Mouse (Mus musculus) liver, embryonic 12.5 days (tissue): ENCODE results near the gene Zfp775. TPM values are rescaled to one million over a fixed set of nuclear protein-coding genes. Genes with fewer than 3 reads are reported as not detected.
A peak's percentile ranks its signal among the peaks of the same experiment; 100 is the strongest.

ENCODE experiments used
- ATAC-seq: fragments of 200-750 bp; cut with Nextera tagmentation; 2 replicates; pipeline ENCODE4 v1.8.0; 2017; ENCODE audit warnings: moderate number of reproducible peaks, mild to moderate bottlenecking, moderate library complexity
- H3K27ac ChIP-seq: fragments of 300-500 bp; sonication (generic); 2 replicates; pipeline ENCODE4 v1.5.1; 2016; ENCODE audit warnings: mild to moderate bottlenecking
- H3K27me3 ChIP-seq: fragments of 300-500 bp; sonication (generic); replicated peaks from 2 replicates; pipeline ENCODE4 v1.6.1; 2016; ENCODE audit warnings: mild to moderate bottlenecking, moderate library complexity
- H3K36me3 ChIP-seq: fragments of 300-500 bp; sonication (generic); 2 replicates; pipeline ENCODE4 v1.6.1; 2016; ENCODE audit warnings: mild to moderate bottlenecking, moderate library complexity
- H3K4me1 ChIP-seq: fragments of 300-500 bp; sonication (generic); 2 replicates; pipeline ENCODE4 v1.6.1; 2016
- H3K4me2 ChIP-seq: fragments of 300-500 bp; sonication (generic); 2 replicates; pipeline ENCODE4 v1.6.1; 2016; ENCODE audit warnings: mild to moderate bottlenecking, moderate library complexity
- H3K4me3 ChIP-seq: fragments of 300-500 bp; sonication (generic); 2 replicates; pipeline ENCODE4 v1.5.1; 2016; ENCODE audit warnings: mild to moderate bottlenecking, moderate library complexity
- H3K9ac ChIP-seq: fragments of 300-500 bp; sonication (generic); 2 replicates; pipeline ENCODE4 v1.6.1; 2016; ENCODE audit warnings: mild to moderate bottlenecking, moderate library complexity
- H3K9me3 ChIP-seq: fragments of 300-500 bp; sonication (generic); replicated peaks from 2 replicates; pipeline ENCODE4 v1.6.1; 2016; ENCODE audit warnings: mild to moderate bottlenecking, moderate library complexity
- WGBS: fragments of 180-500 bp; shearing (Covaris S2); methylation state at CpG from one replicate; pipeline ENCODE4 v1.1.7; 2016; ENCODE audit not compliant: insufficient replicate concordance; 5-methylcytosine and 5-hydroxymethylcytosine counted together
- polyA plus RNA-seq: library from polyadenylated mRNA; unstranded; fragments of >200 nt; fragmentation: Nextera tagmentation; extraction: Ambion mirVana; gene quantifications from 2 replicates; pipeline ENCODE4 v1.2.1, GENCODE M21; 2016

Gene Zfp775
- polyA plus RNA-seq, 1 experiment from 2014 or later = 2.2 TPM

- H3K27ac ChIP-seq = no peak overlapping the region
- H3K4me2 ChIP-seq = no peak overlapping the region
- H3K9me3 ChIP-seq = no peaks in the 10 kb centered on the region
- H3K27me3 ChIP-seq = peaks cover 17% of the 10 kb centered on the region
- no peak overlapping the region for H3K9ac ChIP-seq
- 30% methylated on average over 2 of the region's 2 CpGs for WGBS
- H3K4me1 ChIP-seq = no peaks in the 10 kb centered on the region
- H3K36me3 ChIP-seq = no peaks in the 10 kb centered on the region
- H3K4me3 ChIP-seq = no peak overlapping the region
- ATAC-seq = peak; percentile 63; the same call in 1 of the 2 replicates
Observed at GRCm38 (mm10) chr6:48635105-48635504, 33.2 kb downstream of the Zfp775 start.

- WGBS = 66% methylated on average over 6 of the region's 6 CpGs
- no peaks in the 10 kb centered on the region for H3K4me1 ChIP-seq
Observed at GRCm38 (mm10) chr6:48636515-48636914, 34.7 kb downstream of the Zfp775 start.

GRCm38 (mm10) chr6:48637811-48638500 is 36.1 kb downstream of the Zfp775 start:
- no peaks in the 10 kb centered on the region for H3K9me3 ChIP-seq
- no peak overlapping the region for H3K27ac ChIP-seq
- no peaks in the 10 kb centered on the region for H3K4me1 ChIP-seq
- H3K9ac ChIP-seq = no peak overlapping the region
- H3K27me3 ChIP-seq = no peaks in the 10 kb centered on the region
- no peak overlapping the region for H3K4me3 ChIP-seq
- no peaks in the 10 kb centered on the region for H3K36me3 ChIP-seq
- 62% methylated on average over 6 of the region's 6 CpGs for WGBS
- H3K4me2 ChIP-seq = no peak overlapping the region
- no peak for ATAC-seq

More at GRCm38 (mm10) chr6:48636515-48636914, 34.7 kb downstream of the Zfp775 start:
- no peak for ATAC-seq
- Histone ChIP-seq H3K27ac (no peak overlapping the region), H3K9me3 (no peaks in the 10 kb centered on the region), H3K36me3 (no peaks in the 10 kb centered on the region), H3K4me3 (no peak overlapping the region), H3K9ac (no peak overlapping the region), H3K4me2 (no peak overlapping the region), H3K27me3 (peaks cover 5% of the 10 kb centered on the region)

GRCm38 (mm10) chr6:48638553-48638952 is 36.7 kb downstream of the Zfp775 start:
- Histone ChIP-seq H3K4me2 (no peak overlapping the region), H3K27ac (no peak overlapping the region), H3K4me1 (no peaks in the 10 kb centered on the region), H3K9ac (no peak overlapping the region), H3K36me3 (no peaks in the 10 kb centered on the region), H3K27me3 (no peaks in the 10 kb centered on the region), H3K9me3 (no peaks in the 10 kb centered on the region), H3K4me3 (no peak overlapping the region)
- WGBS = 53% methylated on average over 2 of the region's 2 CpGs
- ATAC-seq = no peak

GRCm38 (mm10) chr6:48641391-48641790 is 39.5 kb downstream of the Zfp775 start:
- Histone ChIP-seq H3K9me3 (no peaks in the 10 kb centered on the region), H3K36me3 (no peaks in the 10 kb centered on the region), H3K4me2 (no peak overlapping the region), H3K27me3 (no peaks in the 10 kb centered on the region), H3K9ac (no peak overlapping the region), H3K27ac (no peak overlapping the region), H3K4me3 (no peak overlapping the region), H3K4me1 (0 out of 2 replicates have a peak, but pooled peaks cover 3% of the 10 kb centered on the region)
- 60% methylated on average over 6 of the region's 6 CpGs for WGBS
- ATAC-seq = no peak

GRCm38 (mm10) chr6:48642764-48643292 is 41.0 kb downstream of the Zfp775 start:
- Histone ChIP-seq H3K9ac (no peak overlapping the region), H3K9me3 (no peaks in the 10 kb centered on the region), H3K27ac (no peak overlapping the region), H3K36me3 (no peaks in the 10 kb centered on the region), H3K4me1 (0 out of 2 replicates have a peak, but pooled peaks cover 3% of the 10 kb centered on the region), H3K4me3 (no peak overlapping the region), H3K27me3 (no peaks in the 10 kb centered on the region), H3K4me2 (no peak overlapping the region)
- WGBS = 14% methylated on average over 4 of the region's 4 CpGs
- ATAC-seq = no peak

- Histone ChIP-seq H3K4me1 (0 out of 2 replicates have a peak, but pooled peaks cover 3% of the 10 kb centered on the region), H3K4me2 (no peak overlapping the region), H3K9me3 (no peaks in the 10 kb centered on the region), H3K27me3 (no peaks in the 10 kb centered on the region), H3K36me3 (no peaks in the 10 kb centered on the region), H3K9ac (no peak overlapping the region), H3K4me3 (no peak overlapping the region), H3K27ac (no peak overlapping the region)
- WGBS = 6% methylated on average over 12 of the region's 12 CpGs
- no peak for ATAC-seq
Observed at GRCm38 (mm10) chr6:48645660-48646308, 43.9 kb downstream of the Zfp775 start.

GRCm38 (mm10) chr6:48646309-48646690 is 44.4 kb downstream of the Zfp775 start:
- no peak overlapping the region for H3K4me2 ChIP-seq
- H3K4me1 ChIP-seq = 0 out of 2 replicates have a peak, but pooled peaks cover 3% of the 10 kb centered on the region
- H3K9ac ChIP-seq = no peak overlapping the region
- H3K27ac ChIP-seq = no peak overlapping the region
- no peaks in the 10 kb centered on the region for H3K36me3 ChIP-seq
- no peak for ATAC-seq
- no peak overlapping the region for H3K4me3 ChIP-seq
- WGBS = 48% methylated on average over 4 of the region's 4 CpGs
- no peaks in the 10 kb centered on the region for H3K27me3 ChIP-seq
- H3K9me3 ChIP-seq = no peaks in the 10 kb centered on the region

- no peak within 1 kb of the TSS for H3K27ac ChIP-seq
- ATAC-seq = no peak
- no peaks in the 10 kb centered on the region for H3K9me3 ChIP-seq
Observed at GRCm38 (mm10) chr6:48646995-48647394, 45.1 kb downstream of the Zfp775 start, which contains the start of gene Gimap8. Gimap8 (plus strand) TSS chr6:48647234.

GRCm38 (mm10) chr6:48647611-48648010 is 45.7 kb downstream of the Zfp775 start:
- Histone ChIP-seq H3K27ac (no peak overlapping the region), H3K4me2 (peak overlapping the region; percentile 13; the same call in 1 of the 2 replicates), H3K9me3 (no peaks in the 10 kb centered on the region), H3K27me3 (no peaks in the 10 kb centered on the region), H3K4me1 (0 out of 2 replicates have a peak, but pooled peaks cover 3% of the 10 kb centered on the region), H3K9ac (no peak overlapping the region), H3K36me3 (no peaks in the 10 kb centered on the region), H3K4me3 (no peak overlapping the region)
- ATAC-seq = no peak
- 56% methylated on average over 2 of the region's 2 CpGs for WGBS

More at GRCm38 (mm10) chr6:48646995-48647394, 45.1 kb downstream of the Zfp775 start, which contains the start of gene Gimap8:
- H3K4me3 ChIP-seq = no peak within 1 kb of the TSS
- H3K9ac ChIP-seq = no peak within 1 kb of the TSS
- H3K36me3 ChIP-seq = no peaks in the 10 kb centered on the region
- WGBS = 21% methylated on average over 3 of the region's 3 CpGs
- peak within 1 kb of the TSS; percentile 13; the same call in 1 of the 2 replicates for H3K4me2 ChIP-seq
- no peaks in the 10 kb centered on the region for H3K27me3 ChIP-seq
- H3K4me1 ChIP-seq = 0 out of 2 replicates have a peak, but pooled peaks cover 3% of the 10 kb centered on the region

- Histone ChIP-seq H3K36me3 (no peaks in the 10 kb centered on the region), H3K4me1 (0 out of 2 replicates have a peak, but pooled peaks cover 3% of the 10 kb centered on the region), H3K27ac (no peak overlapping the region), H3K4me3 (no peak overlapping the region), H3K4me2 (no peak overlapping the region), H3K9ac (no peak overlapping the region), H3K27me3 (no peaks in the 10 kb centered on the region), H3K9me3 (no peaks in the 10 kb centered on the region)
- no peak for ATAC-seq
- 64% methylated on average over 4 of the region's 4 CpGs for WGBS
Observed at GRCm38 (mm10) chr6:48648779-48649178, 46.9 kb downstream of the Zfp775 start.

GRCm38 (mm10) chr6:48650041-48650440 is 48.2 kb downstream of the Zfp775 start:
- no peak overlapping the region for H3K4me3 ChIP-seq
- ATAC-seq = no peak
- H3K4me2 ChIP-seq = no peak overlapping the region
- H3K27me3 ChIP-seq = no peaks in the 10 kb centered on the region
- no peaks in the 10 kb centered on the region for H3K36me3 ChIP-seq
- H3K27ac ChIP-seq = no peak overlapping the region
- H3K9ac ChIP-seq = no peak overlapping the region
- H3K4me1 ChIP-seq = 0 out of 2 replicates have a peak, but pooled peaks cover 3% of the 10 kb centered on the region
- H3K9me3 ChIP-seq = no peaks in the 10 kb centered on the region
- 71% methylated on average over 9 of the region's 9 CpGs for WGBS
